Mouse (Mus musculus) kidney, adult 9 months (tissue): Measurements from ENCODE around the gene F5.
A peak's percentile ranks its signal among the peaks of the same experiment; 100 is the strongest.
"Not testable (repeated sequence)": the region's sequence is repeated elsewhere in the genome, so short reads cannot be mapped to it uniquely, and the experiment has no call there.

ENCODE experiments used
- DNase-seq: peaks from one replicate; pipeline ENCODE4 v3.0.0; 2022

F5 gene

GRCm38 (mm10) chr1:164159781-164160180, 8.1 kb downstream of the F5 start:
- no peak for DNase-seq

- DNase-seq = peak; percentile 65
Observed at GRCm38 (mm10) chr1:164162745-164163144, 11.1 kb downstream of the F5 start.

- no peak for DNase-seq
Observed at GRCm38 (mm10) chr1:164168818-164169217, 17.2 kb downstream of the F5 start.

GRCm38 (mm10) chr1:164170434-164170833, 18.8 kb downstream of the F5 start:
- DNase-seq = no peak

- no peak for DNase-seq
Observed at GRCm38 (mm10) chr1:164173145-164173544, 21.5 kb downstream of the F5 start.

GRCm38 (mm10) chr1:164176856-164177255, 25.2 kb downstream of the F5 start:
- DNase-seq = no peak

- no peak for DNase-seq
Observed at GRCm38 (mm10) chr1:164178429-164178828, 26.8 kb downstream of the F5 start.

GRCm38 (mm10) chr1:164184142-164184870, 32.7 kb downstream of the F5 start:
- peak; percentile 67 for DNase-seq

GRCm38 (mm10) chr1:164184871-164185223, 33.2 kb downstream of the F5 start:
- DNase-seq = no peak

GRCm38 (mm10) chr1:164185316-164185715, 33.7 kb downstream of the F5 start:
- DNase-seq = no peak

- DNase-seq = peak; percentile 62
Observed at GRCm38 (mm10) chr1:164187002-164187560, 35.4 kb downstream of the F5 start.

GRCm38 (mm10) chr1:164199551-164199950, 47.9 kb downstream of the F5 start:
- no peak for DNase-seq

GRCm38 (mm10) chr1:164208437-164208836, 56.8 kb downstream of the F5 start:
- no peak for DNase-seq

GRCm38 (mm10) chr1:164210899-164211298, 59.3 kb downstream of the F5 start:
- DNase-seq = peak; percentile 13

GRCm38 (mm10) chr1:164212686-164213085, 61.0 kb downstream of the F5 start:
- DNase-seq = peak; percentile 22

- DNase-seq = no peak
Observed at GRCm38 (mm10) chr1:164214190-164214589, 62.6 kb downstream of the F5 start.

GRCm38 (mm10) chr1:164215097-164215496, 63.5 kb downstream of the F5 start:
- no peak for DNase-seq

- DNase-seq = no peak
Observed at GRCm38 (mm10) chr1:164215540-164215939, 63.9 kb downstream of the F5 start.

- DNase-seq = no peak
Observed at GRCm38 (mm10) chr1:164217791-164218685, 66.4 kb downstream of the F5 start.

- DNase-seq = no peak
Observed at GRCm38 (mm10) chr1:164220261-164220660, 68.6 kb downstream of the F5 start.

GRCm38 (mm10) chr1:164223089-164223488, 71.5 kb downstream of the F5 start:
- no peak for DNase-seq

GRCm38 (mm10) chr1:164231937-164232570, 80.4 kb downstream of the F5 start:
- not testable (repeated sequence) for DNase-seq

GRCm38 (mm10) chr1:164233447-164233846, 81.8 kb downstream of the F5 start:
- DNase-seq = no peak
